Mouse (Mus musculus) ES-CJ7 (cell line): Measurements from ENCODE around the gene Vps18.

Experiments
- DNase-seq: peaks from one replicate; pipeline ENCODE4 v3.0.0; 2011; ENCODE audit warnings: low read depth, low spot score

Vps18 gene

DNA sequence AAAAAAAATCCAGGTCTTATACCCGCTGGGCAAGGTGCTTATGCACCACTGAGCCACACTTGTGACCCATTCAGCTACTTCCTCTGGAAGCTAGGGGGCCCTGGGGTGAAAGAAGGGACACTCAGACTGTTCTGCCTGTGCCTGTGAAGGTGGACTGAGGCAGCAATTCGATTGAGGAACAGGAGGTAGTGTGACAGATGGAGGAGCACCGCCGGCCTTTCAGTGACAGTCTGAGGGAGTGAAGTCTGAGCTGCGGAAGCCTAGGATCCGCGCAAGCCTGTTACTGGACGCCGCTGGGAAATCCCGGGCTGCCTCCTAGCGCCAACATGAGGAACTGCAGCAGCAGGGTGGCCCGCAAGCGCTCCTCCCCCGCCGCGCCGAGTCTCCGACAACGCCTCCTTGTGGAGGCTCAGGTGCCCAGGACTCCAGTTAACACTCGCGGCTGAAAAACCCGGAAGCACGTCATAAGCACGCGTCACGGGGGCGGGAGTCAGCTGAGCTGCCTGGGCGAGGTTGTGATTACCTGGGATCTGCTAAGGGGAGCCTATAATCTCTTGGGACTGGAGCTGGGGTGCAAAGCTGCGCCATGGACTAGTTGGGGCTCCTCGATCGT, at the start of gene Vps18:
TSS of gene Vps18 (plus strand) at position 471 of the 613 bp plus-strand sequence.
- peak; percentile 97 for DNase-seq

DNA sequence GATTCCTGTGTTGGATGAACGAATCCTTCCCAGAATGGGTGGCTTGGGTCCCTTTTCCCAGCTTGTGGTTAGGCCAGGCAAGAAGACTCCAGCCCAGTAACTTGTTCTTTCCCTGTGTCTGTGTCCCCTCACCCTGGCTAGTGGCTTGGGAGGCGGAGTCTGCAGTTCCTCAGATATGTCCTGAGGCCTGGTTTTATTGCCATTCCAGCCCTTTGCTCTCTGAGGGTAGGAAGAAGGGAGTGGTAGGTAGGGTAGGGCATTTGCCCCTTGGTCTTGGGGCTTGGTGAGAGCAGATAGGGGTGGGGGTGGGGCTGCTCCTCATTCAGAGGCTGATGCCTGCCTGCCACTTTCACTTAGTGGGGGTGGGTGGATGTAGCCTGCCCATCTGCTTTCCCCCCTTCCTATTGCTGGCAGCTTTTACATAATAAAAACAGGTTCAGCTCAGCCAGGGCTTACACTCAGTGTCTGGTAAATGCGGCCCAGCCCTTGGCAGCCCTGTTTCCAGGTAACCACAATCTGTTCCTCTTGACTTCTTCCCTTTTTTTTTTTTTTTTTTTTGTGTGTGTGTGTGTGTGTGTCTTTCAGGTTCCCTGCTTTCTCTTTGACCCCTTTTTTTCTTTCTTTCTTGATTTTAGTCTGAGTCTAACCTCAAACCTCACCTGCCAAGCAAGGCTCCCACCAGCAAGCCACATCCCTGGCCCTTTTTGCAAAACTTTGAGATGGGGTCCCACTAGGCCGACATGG, 48.3 kb upstream of the Vps18 start:
- peak; percentile 67 for DNase-seq

DNA sequence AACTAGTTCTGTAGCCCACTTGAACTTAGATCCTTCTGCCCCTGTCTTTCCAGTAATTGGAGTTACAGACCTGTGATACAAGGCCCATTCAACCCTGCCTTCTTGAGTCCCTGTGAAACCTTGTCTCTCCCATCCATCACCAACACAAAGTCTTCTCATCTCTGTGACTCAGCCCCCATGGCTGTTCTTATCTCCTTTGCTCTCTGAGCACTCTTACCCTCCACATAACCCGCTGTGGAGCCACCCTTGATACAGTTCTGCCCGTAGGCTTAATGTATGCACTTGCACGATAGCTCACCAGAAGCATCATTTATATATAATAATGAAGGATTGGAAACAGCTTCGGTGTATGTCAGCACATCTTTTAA, 47.7 kb upstream of the Vps18 start:
- no peak for DNase-seq

DNA sequence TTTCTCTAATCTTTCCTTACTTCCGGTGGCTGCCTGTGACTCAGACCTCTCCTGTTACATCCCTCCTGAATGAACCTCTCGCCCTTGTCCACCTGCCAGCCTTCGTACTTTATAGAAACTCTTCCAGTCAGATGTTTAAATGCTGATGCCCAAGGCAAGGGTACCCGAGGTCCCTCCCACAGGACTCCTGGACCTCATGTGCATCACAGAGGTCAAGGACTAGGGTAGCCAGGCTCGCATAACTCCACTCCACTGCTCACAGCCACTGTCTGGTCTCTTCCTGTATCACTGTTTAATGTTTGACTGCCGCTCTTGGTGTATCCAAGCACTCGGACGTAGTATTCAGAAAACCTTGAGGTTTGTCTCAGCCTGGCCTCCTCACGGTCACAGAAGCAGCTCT, 46.0 kb upstream of the Vps18 start:
- DNase-seq: no peak

DNA sequence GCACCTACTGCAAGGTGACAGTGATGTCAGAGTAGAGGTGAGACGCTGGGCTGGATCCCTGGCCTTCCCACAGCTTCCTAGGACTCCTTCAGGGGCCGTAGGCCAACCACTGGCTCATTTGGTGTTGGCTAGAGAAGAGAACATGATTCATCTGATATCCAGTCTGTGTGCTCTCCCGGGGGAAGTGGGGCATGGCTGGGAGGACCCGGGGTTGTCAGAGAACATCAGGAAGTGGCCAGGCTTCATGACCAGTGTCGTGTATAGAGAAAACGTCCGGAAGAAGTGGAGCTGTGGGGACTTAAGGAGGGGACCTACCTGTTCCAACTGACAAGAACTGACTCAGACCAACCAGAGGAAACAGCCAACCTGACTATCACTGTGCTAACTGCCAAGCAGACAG, 43.3 kb upstream of the Vps18 start:
- no peak for DNase-seq

DNA sequence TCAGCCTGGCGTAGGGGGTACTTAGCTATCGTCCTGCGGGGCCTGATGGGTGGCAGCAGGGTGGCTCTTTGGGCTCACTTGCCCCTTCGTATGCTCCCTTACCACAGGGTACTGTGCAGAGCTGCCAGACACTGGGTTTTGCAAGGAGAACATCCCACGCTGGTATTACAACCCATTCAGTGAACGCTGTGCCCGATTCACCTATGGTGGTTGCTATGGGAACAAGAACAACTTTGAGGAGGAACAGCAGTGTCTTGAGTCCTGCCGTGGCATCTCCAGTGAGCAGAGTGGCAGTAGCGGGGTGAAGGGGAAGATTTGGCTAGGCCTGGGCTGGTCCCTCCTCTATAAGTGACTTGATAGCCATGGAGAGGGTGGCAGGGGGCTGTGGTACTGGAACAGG, 40.6 kb upstream of the Vps18 start:
- no peak for DNase-seq

DNA sequence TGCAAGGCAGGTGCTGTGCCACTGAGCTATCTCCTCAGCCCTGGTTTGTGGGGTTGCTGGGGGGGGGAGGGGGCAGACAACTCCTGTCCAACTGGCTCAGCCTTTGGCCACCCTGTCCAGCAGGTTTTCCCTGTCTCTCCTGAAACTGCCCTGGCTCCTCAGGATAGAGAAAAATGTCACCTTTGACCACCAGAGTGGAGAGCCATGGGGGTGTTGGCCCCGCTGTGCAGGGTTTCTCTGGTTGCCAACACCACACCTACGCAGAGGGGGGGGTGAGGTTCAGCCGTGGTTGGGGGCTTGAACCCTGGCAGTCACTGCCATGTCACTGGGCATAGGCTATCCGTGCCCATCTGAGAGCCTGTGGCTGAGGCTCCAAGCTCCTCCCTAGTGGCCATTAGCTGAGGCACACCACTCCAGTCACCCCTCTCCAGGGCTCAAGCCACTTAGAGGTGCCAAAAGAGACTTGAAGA, 38.9 kb upstream of the Vps18 start:
- DNase-seq: no peak

DNA sequence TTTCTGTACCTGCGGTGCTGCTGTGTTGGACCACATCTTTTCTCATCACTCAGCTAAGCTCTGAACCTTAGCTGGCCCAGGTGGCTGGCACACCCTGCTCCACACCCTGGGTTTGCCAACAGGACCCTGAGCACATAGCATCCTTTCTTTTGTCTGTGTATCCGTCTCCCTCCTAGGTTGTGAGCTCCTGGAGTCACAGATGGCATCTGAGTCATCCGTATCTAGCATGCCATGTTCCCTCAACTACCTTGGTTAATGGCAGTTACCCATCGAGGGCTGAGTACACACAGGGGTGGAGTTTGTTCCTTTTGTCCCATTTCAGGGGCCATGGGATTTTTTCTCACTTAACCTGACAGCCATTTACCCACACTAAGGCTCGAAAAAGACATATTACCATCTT, 38.2 kb upstream of the Vps18 start:
- no peak for DNase-seq

DNA sequence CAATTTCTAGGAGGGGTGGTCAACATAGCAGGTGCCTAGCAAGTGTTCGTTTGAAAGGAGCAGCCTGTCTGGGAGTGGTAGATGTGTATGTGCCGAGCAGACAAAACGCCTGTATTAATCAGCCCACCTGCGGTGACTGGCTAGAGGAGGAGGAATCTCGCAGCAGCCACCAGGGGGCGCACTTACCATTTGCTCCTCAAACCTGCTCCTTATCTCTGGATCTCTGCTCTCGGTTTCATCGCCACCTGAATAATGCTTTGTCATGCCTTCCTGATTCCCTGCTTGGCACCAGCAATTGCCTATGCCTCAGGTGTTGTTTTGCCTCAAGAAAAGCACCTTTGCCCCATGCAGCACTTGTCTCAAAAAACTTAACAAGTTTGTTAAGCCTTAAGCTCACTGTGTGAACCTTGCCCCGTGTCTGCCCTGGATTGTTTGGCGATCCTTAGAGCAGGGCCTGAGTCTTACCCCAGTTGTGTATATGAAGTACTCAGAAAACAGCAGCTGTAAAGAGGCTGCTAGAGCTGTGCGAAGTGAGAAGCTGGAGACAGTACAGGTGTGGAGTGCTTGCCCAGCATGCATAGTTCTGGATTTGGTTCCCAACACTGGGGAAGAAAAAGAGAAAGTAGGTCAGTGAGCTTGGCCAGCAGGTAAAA, 37.6 kb upstream of the Vps18 start:
- DNase-seq: peak; percentile 90

DNA sequence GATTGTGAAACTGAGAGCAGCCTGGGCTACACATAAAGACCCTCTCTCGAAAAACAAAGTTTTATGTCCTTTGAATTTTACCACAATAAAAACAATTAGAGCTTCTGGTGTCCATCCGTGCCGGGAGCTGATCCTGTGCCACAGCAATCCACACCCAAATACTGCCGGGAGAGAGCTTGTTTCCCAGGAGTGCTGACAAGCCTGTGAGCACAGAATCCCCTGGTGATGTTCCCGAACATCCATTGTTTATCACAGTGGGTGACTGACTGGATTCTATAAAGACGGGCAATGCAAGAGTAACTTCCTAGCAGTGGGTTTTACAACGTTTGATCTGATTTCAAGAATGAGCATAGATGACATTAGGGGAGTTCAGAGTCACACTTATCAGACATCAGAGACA, 33.6 kb upstream of the Vps18 start:
- DNase-seq: peak; percentile 63

DNA sequence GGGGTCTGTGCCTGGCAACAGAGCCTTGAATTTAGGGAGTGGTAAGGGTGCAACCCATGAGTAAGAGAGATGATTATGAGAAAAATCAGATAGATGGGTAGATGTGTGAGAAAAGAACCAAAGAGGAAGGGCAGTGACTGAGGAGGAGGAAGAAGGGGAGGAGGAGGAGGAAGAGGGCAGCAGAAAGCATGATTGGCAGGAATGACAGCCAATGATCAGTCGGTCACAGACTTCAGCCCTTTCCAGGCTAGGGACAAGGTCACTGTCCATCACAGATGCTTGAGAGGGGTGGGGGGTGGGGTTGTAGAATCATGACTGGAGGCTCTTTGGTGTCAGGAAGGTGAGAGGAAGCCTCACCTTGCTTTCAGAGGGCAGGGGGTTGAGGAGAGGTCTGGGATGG, 28.0 kb upstream of the Vps18 start:
- no peak for DNase-seq

DNA sequence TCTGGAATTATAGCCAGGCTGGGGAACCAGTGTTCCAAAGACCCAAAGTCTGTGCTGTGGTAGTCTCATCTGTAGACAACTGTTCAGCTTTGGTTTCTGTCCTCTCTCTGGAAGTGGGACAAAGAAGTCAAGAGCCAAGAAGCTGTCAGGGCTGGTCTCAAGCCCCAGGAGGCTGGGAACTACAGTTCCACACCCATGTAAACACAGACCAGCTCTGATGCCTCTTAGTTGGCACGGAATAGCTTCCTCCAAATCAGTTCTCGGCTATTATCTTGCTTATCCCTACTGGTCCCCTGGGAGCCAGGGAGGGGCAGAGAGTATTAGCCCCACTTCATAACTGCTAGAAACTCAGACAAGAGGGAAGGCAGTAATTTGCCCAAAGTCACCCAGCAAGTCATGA, 27.2 kb upstream of the Vps18 start:
- no peak for DNase-seq

DNA sequence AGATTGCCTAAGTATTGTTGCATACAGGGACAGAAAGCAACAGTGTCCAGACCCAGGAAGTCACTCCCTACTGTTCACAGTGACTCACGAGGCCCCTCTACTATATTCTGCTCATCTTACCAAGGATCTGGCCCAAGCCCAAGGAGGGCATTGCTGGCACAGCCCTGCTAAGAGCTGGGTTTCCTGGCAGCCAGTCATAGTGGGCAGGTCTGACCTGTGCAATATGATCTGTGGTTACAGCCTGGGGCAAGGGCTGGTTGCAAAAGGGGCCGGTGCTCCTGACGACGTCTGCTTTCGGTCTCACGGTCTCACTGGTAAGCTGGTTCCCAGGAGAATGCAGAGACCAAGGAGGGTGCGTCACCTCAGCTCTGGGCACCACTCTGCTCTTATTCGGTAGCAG, 25.6 kb upstream of the Vps18 start:
- no peak for DNase-seq

DNA sequence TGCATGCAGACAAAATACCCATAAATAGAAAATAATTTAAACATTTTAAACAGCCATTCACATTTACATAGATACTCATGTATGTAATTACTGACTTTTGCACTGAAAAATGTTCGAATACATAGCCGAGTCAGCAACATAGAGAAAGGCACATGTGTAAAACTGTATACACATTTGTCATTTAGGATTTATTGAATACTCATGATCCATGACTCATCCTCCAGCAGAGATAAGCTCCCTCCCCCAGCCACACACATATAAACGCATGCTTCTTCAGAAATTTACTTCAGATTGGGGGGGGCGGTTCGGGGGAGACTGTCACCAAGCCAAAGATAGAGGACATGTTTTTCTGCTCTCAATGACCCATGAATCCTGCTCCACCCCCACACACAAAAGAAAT, 24.7 kb upstream of the Vps18 start:
- DNase-seq: no peak

DNA sequence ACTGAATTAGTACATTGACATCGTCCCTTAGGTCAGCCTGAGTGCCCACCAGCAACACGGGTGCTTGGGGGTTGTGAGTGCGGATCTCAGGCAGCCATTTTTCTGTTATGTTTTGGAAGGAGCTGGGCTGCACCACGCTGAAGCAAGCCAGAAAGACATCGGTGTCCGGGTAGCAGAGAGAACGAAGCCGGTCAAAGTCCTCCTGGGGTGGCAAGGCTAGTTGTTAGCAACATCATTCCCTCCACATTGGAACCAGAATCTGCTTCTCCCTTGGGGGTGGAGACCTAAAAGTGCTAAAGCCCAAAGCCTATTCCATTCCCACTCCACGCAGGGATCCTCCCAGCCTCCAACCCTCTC, 18.3 kb upstream of the Vps18 start:
- DNase-seq: no peak

DNA sequence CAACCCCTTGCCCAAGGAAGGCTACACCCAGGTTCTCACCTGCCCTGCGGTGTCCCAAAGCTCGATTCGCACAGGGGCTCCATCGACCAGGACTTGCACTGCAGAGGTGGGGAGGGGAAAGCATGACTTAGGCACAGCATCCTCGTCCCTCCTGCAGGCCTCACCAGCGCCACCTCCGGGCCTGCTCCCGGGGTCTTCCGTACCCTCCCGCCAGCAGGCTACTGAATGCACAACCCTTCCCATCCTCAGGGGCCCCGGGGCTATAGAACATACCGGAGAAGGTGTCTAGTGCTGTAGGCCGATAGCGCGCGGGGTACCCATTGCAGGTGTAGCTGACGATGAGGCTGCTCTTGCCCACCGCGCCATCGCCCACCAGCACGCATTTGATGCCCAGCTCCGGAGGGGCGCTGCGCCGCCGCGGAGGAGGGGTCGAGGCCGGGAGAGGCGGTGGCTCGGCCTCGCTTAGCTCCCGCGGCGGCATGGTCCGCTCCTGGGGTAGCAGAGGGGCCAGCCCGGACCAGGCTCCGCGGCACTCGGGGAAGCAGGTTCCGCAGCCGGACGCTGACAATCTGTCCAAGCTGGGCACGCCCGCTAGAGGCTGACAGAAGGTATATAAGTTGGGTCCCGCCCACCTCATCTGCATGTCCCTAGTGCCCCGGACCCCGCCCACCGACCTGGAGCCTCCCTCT, 17.8 kb upstream of the Vps18 start, which contains the start of gene Rhov:
TSS of gene Rhov (minus strand) at position 630 of the 689 bp plus-strand sequence.
- peak; percentile 74 for DNase-seq

DNA sequence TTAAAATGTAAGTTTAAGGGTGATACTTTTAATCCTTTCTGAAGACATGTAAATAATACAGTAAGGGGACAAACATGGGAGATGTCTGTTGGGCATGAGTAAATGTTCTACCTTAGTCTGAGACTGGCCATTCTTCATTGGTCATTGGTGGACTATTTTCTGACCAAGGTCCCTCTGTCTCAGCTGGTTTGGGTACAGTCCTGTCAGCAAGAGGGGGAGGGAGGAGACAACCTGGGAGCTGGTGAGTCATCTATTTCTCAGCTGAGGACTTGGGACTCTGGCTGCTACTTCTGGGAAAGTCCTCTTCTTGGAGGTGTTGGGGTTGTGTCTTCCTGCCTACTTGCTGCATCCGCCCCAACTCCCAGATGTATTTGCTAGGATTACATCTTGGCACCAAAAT, 14.4 kb upstream of the Vps18 start:
- no peak for DNase-seq

DNA sequence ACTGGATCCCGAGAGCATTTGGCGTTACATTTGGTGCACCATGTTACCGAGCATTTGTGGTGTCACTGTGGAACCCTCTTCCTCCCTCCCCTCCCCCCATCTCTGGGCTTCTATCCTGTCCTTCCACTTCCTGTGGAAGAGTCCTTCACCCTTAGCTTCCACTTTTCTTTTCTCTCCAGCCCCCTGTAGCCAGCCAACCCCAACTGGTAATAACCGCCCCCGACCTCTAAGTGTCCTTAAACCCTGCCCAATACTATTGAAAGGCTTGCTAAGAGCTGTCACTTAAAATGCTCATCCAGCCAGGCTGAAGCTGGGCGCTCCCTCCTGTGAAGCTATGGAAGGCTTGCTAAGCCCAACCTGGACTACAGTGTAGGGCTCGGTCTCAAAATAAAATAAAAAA, 11.6 kb upstream of the Vps18 start:
- peak; percentile 83 for DNase-seq

DNA sequence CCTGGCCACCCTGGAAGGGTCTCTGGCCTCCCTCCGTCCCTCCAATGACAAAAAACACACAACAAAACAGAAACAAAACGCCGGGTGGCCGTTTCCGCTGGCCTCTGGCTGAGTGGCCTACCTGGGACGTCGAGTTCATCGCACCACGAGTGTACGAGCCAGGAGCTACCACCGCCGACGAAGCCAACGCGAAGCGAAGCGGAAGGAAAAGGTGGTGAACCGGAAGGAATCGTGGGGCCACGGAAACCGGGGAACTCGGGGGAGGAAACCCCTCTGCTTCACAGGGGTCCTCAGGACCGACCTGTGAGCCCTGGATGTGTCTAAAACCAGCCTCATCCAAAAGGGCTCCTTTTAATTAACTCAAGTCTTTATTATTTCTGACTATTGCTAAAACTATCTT, 10.7 kb upstream of the Vps18 start:
- no peak for DNase-seq

DNA sequence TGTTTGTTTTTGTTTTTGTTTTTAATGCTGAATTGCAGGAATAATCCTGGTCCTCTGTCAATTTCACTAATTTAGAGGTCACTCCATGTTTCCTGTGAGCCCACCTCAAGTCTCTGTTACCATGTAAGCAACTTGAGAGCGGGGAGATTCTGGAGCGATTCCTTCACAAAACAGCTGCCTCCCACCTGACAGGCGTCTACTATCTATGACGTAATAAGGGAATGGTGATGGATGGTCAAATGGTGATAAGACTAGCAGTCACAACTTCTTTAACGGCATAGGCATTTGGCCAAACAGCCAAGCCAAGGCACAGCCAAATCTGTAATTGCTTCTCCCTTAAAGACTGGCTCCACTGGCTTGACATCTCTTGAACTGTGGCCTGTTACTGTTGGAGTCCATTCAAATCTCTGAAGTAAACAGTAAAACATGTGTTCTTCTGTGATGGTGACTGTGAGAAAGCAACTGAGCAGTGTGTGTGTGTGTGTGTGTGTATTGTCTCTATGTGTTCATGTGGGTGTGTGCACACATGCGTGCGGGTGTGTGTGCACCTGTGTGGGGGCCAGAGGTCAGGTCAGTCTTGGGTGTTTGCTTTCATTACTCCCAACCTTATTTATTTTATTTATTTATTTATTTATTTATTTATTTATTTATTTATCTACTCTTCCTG, 6.5 kb upstream of the Vps18 start:
- DNase-seq: no peak

DNA sequence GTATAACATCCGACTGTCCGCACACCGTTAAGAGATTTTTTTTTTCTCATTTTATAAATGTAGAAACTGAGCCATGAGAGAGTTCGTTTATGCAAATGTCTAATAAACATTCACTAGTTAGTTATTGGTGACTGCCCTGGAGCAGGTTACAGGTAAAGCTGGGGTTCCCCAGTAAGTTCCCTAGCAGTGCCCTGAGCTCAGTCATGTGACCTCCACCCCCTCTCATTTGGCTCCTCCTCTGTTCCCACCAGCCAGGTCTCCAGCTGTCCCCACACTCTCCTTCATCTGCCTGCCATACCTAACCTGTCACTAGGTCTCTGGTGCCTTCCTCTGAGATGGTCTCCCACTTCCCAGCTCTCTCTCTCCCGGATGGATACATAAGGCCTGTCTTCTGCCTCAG, 1.2 kb upstream of the Vps18 start:
- no peak for DNase-seq

DNA sequence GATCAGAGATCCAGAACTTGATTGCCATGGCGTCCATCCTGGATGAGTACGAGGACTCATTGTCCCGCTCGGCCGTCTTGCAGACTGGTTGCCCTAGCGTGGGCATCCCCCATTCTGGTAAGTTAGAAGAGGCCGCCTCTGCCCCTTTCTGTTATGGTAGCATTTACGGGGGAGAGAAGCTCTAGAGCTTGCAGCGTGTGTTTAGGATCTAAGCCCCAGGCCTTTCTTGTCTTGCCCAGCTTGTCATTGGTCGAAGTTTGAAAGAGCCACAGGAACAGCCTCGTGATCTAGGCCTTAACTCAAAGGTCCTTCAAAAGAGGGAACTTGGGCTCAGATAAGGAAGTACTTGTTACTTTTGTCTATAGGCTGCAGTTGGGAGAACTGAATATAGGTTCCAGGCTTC, 475 bp downstream of the Vps18 start:
- DNase-seq: no peak
